Mouse (Mus musculus): ENCODE results near the gene Parp6. TPM values are rescaled to one million over a fixed set of nuclear protein-coding genes. Genes with fewer than 3 reads are reported as not detected.

Gene Parp6
- total and polyA plus RNA-seq, 3 experiments, result 6.4 to 13.8 TPM; not detected in 1

- no peak for DNase-seq (ENCODE audit: low read depth, low spot score)
- peaks cover 76% of the 10 kb centered on the region for H3K79me2 ChIP-seq (ENCODE audit: control insufficient read depth, insufficient read depth, low read length, poor library complexity)
- no peaks in the 10 kb centered on the region for H3K27me3 ChIP-seq (ENCODE audit: control insufficient read depth in 1 of 2, insufficient read depth in 2 of 2, low read length in 2 of 2)
- H3K27ac ChIP-seq (ENCODE audit: control insufficient read depth, low read depth, low read length), result no peak overlapping the region
- peak overlapping the region in 1 of 2 experiments; percentile 23; a peak in 1 of 4 replicates for H3K4me3 ChIP-seq (ENCODE audit: control insufficient read depth in 1 of 2, insufficient read depth in 1 of 2, low read depth in 2 of 2, low read length in 2 of 2)
- H3K9ac ChIP-seq (ENCODE audit: control insufficient read depth, low read depth, low read length, poor library complexity, severe bottlenecking), result no peak overlapping the region
- H3K36me3 ChIP-seq (ENCODE audit: control insufficient read depth in 1 of 2, insufficient read depth in 2 of 2, low read length in 2 of 2), result peaks cover 8 to 43% of the 10 kb centered on the region in 2 experiments; a peak in 3 of 4 replicates
- H3K9me3 ChIP-seq (replicated peaks; ENCODE audit: insufficient read depth, low read length), result no peaks in the 10 kb centered on the region
- TF ChIP-seq GATA1 (IDR thresholded peaks at IDR 0.05; ENCODE audit: low read depth, low read length), result no peak
- peaks cover 2 to 34% of the 10 kb centered on the region in 2 experiments for H3K4me1 ChIP-seq (ENCODE audit: control insufficient read depth in 1 of 2, insufficient read depth in 2 of 2, low read length in 2 of 2)
Observed at GRCm38 (mm10) chr9:59660421-59660820, 43.3 kb downstream of the Parp6 start.

- no peaks in the 10 kb centered on the region for H3K27me3 ChIP-seq (ENCODE audit: control insufficient read depth in 1 of 2, insufficient read depth in 2 of 2, low read length in 2 of 2)
Observed at GRCm38 (mm10) chr9:59661298-59661975, 44.4 kb downstream of the Parp6 start.

DNA sequence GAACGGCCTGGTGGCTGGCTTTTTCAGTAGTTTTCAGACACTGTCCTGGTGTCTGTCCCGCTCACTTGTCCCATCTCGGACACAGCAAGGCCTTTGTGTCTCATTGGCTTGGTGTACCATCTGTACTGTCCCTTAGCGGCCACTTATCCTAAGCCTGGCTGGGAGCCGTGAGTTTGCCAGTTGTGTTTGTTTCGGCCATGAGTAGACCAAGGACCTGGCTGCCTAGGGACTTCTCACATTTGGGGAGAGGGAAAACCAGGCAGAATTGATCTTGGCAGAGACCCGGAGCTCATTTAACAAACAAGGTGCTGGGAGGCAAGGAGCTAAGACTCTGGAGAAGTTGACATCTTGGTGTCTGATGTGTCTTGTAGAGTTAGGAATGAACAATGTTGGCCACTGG lies 46.1 kb downstream of the Parp6 start:
- Histone ChIP-seq H3K27me3 (ENCODE audit: control insufficient read depth in 1 of 2, insufficient read depth in 2 of 2, low read length in 2 of 2) (no peaks in the 10 kb centered on the region), H3K9ac (ENCODE audit: control insufficient read depth, low read depth, low read length, poor library complexity, severe bottlenecking) (no peak overlapping the region), H3K4me3 (ENCODE audit: control insufficient read depth in 1 of 2, insufficient read depth in 1 of 2, low read depth in 2 of 2, low read length in 2 of 2) (no peak overlapping the region), H3K9me3 (replicated peaks; ENCODE audit: insufficient read depth, low read length) (no peaks in the 10 kb centered on the region), H3K27ac (ENCODE audit: control insufficient read depth, low read depth, low read length) (no peak overlapping the region), H3K4me1 (ENCODE audit: control insufficient read depth in 1 of 2, insufficient read depth in 2 of 2, low read length in 2 of 2) (peaks cover 2 to 40% of the 10 kb centered on the region in 2 experiments), H3K79me2 (ENCODE audit: control insufficient read depth, insufficient read depth, low read length, poor library complexity) (peaks cover 54% of the 10 kb centered on the region), H3K36me3 (ENCODE audit: control insufficient read depth in 1 of 2, insufficient read depth in 2 of 2, low read length in 2 of 2) (peaks cover 22 to 51% of the 10 kb centered on the region in 2 experiments; a peak in 3 of 4 replicates)
- no peak for DNase-seq (ENCODE audit: low read depth, low spot score)
- TF ChIP-seq TBP (IDR thresholded peaks at IDR 0.05; ENCODE audit: low read depth, low read length) (no peak), EP300 (IDR thresholded peaks at IDR 0.05; ENCODE audit: low read depth in 1 of 2, low read length in 2 of 2) (no peak), HCFC1 (IDR thresholded peaks at IDR 0.05; ENCODE audit: low read depth, low read length) (no peak), POLR2AphosphoS5 (IDR thresholded peaks at IDR 0.05; ENCODE audit: borderline replicate concordance, low read depth, low read length) (no peak), E2F4 (IDR thresholded peaks at IDR 0.05; ENCODE audit: borderline replicate concordance, low read depth, low read length) (no peak), MAFK (IDR thresholded peaks at IDR 0.05; ENCODE audit: borderline replicate concordance, low read depth, low read length) (no peak), SIN3A (IDR thresholded peaks at IDR 0.05; ENCODE audit: low read length) (no peak), NELFE (IDR thresholded peaks at IDR 0.05; ENCODE audit: low read depth, low read length) (no peak), MXI1 (IDR thresholded peaks at IDR 0.05; ENCODE audit: low read depth, low read length) (no peak), ZKSCAN1 (IDR thresholded peaks at IDR 0.05; ENCODE audit: low read depth, low read length) (no peak), POLR2A (IDR thresholded peaks at IDR 0.05; ENCODE audit: control insufficient read depth in 1 of 2, insufficient read depth in 1 of 2, low read depth in 1 of 2, low read length in 2 of 2, poor library complexity in 1 of 2) (no peak), ELF1 (IDR thresholded peaks at IDR 0.05; ENCODE audit: low read depth, low read length) (no peak), UBTF (IDR thresholded peaks at IDR 0.05; ENCODE audit: borderline replicate concordance, insufficient read depth, low read depth, low read length) (no peak), CHD2 (IDR thresholded peaks at IDR 0.05; ENCODE audit: low read length) (no peak), MAZ (IDR thresholded peaks at IDR 0.05; ENCODE audit: low read depth, low read length) (no peak), CTCF (IDR thresholded peaks at IDR 0.05 in 2 of 3, conservative IDR thresholded peaks at IDR 0.05 in 1 of 3; ENCODE audit: control insufficient read depth in 1 of 3, insufficient read depth in 1 of 3, low read depth in 2 of 3, low read length in 3 of 3, poor library complexity in 1 of 3, severe bottlenecking in 1 of 3) (no peak), ZC3H11A (IDR thresholded peaks at IDR 0.05; ENCODE audit: low read depth, low read length) (no peak), RAD21 (IDR thresholded peaks at IDR 0.05; ENCODE audit: low read depth, low read length) (no peak), JUND (IDR thresholded peaks at IDR 0.05; ENCODE audit: low read depth, low read length) (no peak), POLR2AphosphoS2 (IDR thresholded peaks at IDR 0.05; ENCODE audit: low read length) (no peak)

More at GRCm38 (mm10) chr9:59661298-59661975, 44.4 kb downstream of the Parp6 start:
- peaks cover 72% of the 10 kb centered on the region for H3K79me2 ChIP-seq (ENCODE audit: control insufficient read depth, insufficient read depth, low read length, poor library complexity)
- no peaks in the 10 kb centered on the region for H3K9me3 ChIP-seq (replicated peaks; ENCODE audit: insufficient read depth, low read length)
- H3K4me3 ChIP-seq (ENCODE audit: control insufficient read depth in 1 of 2, insufficient read depth in 1 of 2, low read depth in 2 of 2, low read length in 2 of 2), result no peak overlapping the region
- TF ChIP-seq POLR2A (IDR thresholded peaks at IDR 0.05; ENCODE audit: control insufficient read depth in 1 of 2, insufficient read depth in 1 of 2, low read depth in 1 of 2, low read length in 2 of 2, poor library complexity in 1 of 2) (no peak), POLR2AphosphoS2 (IDR thresholded peaks at IDR 0.05; ENCODE audit: low read length) (no peak), SIN3A (IDR thresholded peaks at IDR 0.05; ENCODE audit: low read length) (no peak), MYB (IDR thresholded peaks at IDR 0.05; ENCODE audit: low read depth, low read length) (no peak), EP300 (IDR thresholded peaks at IDR 0.05; ENCODE audit: low read depth in 1 of 2, low read length in 2 of 2) (no peak), POLR2AphosphoS5 (IDR thresholded peaks at IDR 0.05; ENCODE audit: borderline replicate concordance, low read depth, low read length) (no peak)
- H3K27ac ChIP-seq (ENCODE audit: control insufficient read depth, low read depth, low read length), result no peak overlapping the region
- peaks cover 12 to 47% of the 10 kb centered on the region in 2 experiments; a peak in 3 of 4 replicates for H3K36me3 ChIP-seq (ENCODE audit: control insufficient read depth in 1 of 2, insufficient read depth in 2 of 2, low read length in 2 of 2)
- no peak overlapping the region for H3K9ac ChIP-seq (ENCODE audit: control insufficient read depth, low read depth, low read length, poor library complexity, severe bottlenecking)
- DNase-seq (ENCODE audit: low read depth, low spot score), result peak; percentile 25
- peaks cover 2 to 34% of the 10 kb centered on the region in 2 experiments for H3K4me1 ChIP-seq (ENCODE audit: control insufficient read depth in 1 of 2, insufficient read depth in 2 of 2, low read length in 2 of 2)

Data from MEL (cell line).